Mouse (Mus musculus) heart, adult 2 months (tissue): ENCODE results near the gene Ptpre.

Experiments
- CTCF ChIP-seq: fragments of 200-600 bp; IDR thresholded peaks from 2 replicates; pipeline ENCODE4 v1.8.1; 2022; ENCODE audit warnings: antibody characterized with exemption, mild to moderate bottlenecking, moderate library complexity
- POLR2A ChIP-seq: fragments of 200-500 bp; IDR thresholded peaks from 2 replicates; pipeline ENCODE4 v1.6.1; 2011; ENCODE audit warnings: mild to moderate bottlenecking, low read depth, low read length, control low read depth; ENCODE audit not compliant: insufficient read depth

DNA sequence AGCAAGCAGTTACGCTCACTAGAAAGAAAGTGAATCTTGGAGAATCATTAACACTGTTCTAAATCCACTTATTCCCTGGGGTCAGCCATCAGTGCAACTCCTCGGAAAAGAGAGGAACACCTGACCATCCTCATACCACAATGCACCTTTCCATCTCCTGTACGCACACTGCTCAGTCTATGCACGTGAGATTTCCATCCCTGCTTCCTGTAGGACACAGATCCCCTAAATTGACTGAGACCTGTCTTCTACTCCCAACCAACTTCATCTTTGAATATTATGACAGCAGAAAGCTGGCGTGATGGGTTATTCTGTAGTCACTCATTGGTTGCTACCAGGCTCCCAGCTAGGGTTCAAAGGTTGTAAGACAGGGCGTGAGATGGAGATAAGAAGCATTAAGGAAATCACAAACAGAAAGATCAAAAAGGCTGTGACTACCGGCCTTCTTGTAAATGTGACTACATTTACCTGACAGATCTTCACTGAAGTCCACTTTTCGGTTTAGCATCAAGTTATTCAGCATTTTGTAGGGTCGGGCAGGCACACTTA, 166.4 kb downstream of the Ptpre start:
- TF ChIP-seq POLR2A (no peak), CTCF (no peak)
